Mouse (Mus musculus) liver, postnatal 0 days (tissue): ENCODE measurements around the gene Megf9. TPM values are rescaled to one million over a fixed set of nuclear protein-coding genes. Genes with fewer than 3 reads are reported as not detected.

Experiments
- ATAC-seq: fragments of 200-750 bp; cut with Nextera tagmentation; 2 replicates; pipeline ENCODE4 v1.8.0; 2017; ENCODE audit warnings: mild to moderate bottlenecking, moderate library complexity
- DNase-seq: peaks from one replicate; pipeline ENCODE4 v3.0.0-alpha.2; 2016
- H3K27ac ChIP-seq: fragments of 300-500 bp; sonication (generic); 2 replicates; pipeline ENCODE4 v1.5.1; 2014; ENCODE audit warnings: antibody characterized with exemption, moderate library complexity, mild to moderate bottlenecking, low read depth
- H3K27me3 ChIP-seq: fragments of 300-500 bp; sonication (generic); 2 replicates; pipeline ENCODE4 v1.6.1; 2014; ENCODE audit warnings: low read length, control low read depth, mixed read lengths; ENCODE audit not compliant: insufficient read depth
- H3K36me3 ChIP-seq: fragments of 300-500 bp; sonication (generic); replicated peaks from 2 replicates; pipeline ENCODE4 v1.6.1; 2014; ENCODE audit warnings: mild to moderate bottlenecking, control low read depth, low read length, moderate library complexity, mixed read lengths; ENCODE audit not compliant: insufficient read depth
- H3K4me1 ChIP-seq: fragments of 300-500 bp; sonication (generic); 2 replicates; pipeline ENCODE4 v1.6.1; 2014; ENCODE audit warnings: antibody characterized with exemption, mild to moderate bottlenecking, control low read depth; ENCODE audit not compliant: insufficient read depth
- H3K4me2 ChIP-seq: fragments of 300-500 bp; sonication (generic); 2 replicates; pipeline ENCODE4 v1.6.1; 2014; ENCODE audit warnings: low read depth, mild to moderate bottlenecking, low read length, moderate library complexity, mixed read lengths
- H3K4me3 ChIP-seq: fragments of 300-500 bp; sonication (generic); 2 replicates; pipeline ENCODE4 v1.5.1; 2014; ENCODE audit warnings: low read depth, low read length
- H3K9ac ChIP-seq: fragments of 300-500 bp; sonication (generic); replicated peaks from 2 replicates; pipeline ENCODE4 v1.6.1; 2014; ENCODE audit warnings: mild to moderate bottlenecking, moderate library complexity
- H3K9me3 ChIP-seq: fragments of 300-500 bp; sonication (generic); 2 replicates; pipeline ENCODE4 v1.6.1; 2016; ENCODE audit warnings: mild to moderate bottlenecking, control low read depth, low read length, mixed read lengths
- CTCF ChIP-seq: sonication (generic); IDR thresholded peaks from 2 replicates; pipeline ENCODE4 v1.5.1; 2016; ENCODE audit warnings: antibody characterized with exemption, low read depth
- EP300 ChIP-seq: IDR thresholded peaks from 2 replicates; pipeline ENCODE4 v1.6.1; 2016; ENCODE audit warnings: antibody characterized with exemption, low read depth, mild to moderate bottlenecking
- WGBS: fragments of 180-500 bp; shearing (Covaris S2); extraction: QIAGEN DNeasy Blood & Tissue Kit; methylation state at CpG from one replicate; pipeline ENCODE4 v1.1.7; 2014; ENCODE audit not compliant: insufficient replicate concordance; 5-methylcytosine and 5-hydroxymethylcytosine counted together
- polyA plus RNA-seq: library from polyadenylated mRNA; unstranded; fragments of >200 nt; fragmentation: Nextera tagmentation; extraction: Ambion mirVana; gene quantifications from 2 replicates; pipeline ENCODE4 v1.2.1, GENCODE M21; 2015

Gene Megf9
- polyA plus RNA-seq, 1 experiment from 2014 or later, result 9.4 TPM

- Histone ChIP-seq H3K27me3 (no peaks in the 10 kb centered on the region), H3K9ac (no peak overlapping the region), H3K9me3 (no peaks in the 10 kb centered on the region), H3K27ac (no peak overlapping the region), H3K4me1 (no peaks in the 10 kb centered on the region), H3K4me2 (no peak overlapping the region), H3K36me3 (0 out of 2 replicates have a peak, but pooled peaks cover 4% of the 10 kb centered on the region), H3K4me3 (no peak overlapping the region)
- DNase-seq (no peak), ATAC-seq (no peak)
- 88% methylated on average over 5 of the region's 5 CpGs for WGBS
- no peak for TF ChIP-seq CTCF
- TF ChIP-seq EP300, result no peak
These were observed 148.6 kb downstream of the Megf9 start for GRCm38 (mm10) chr4:70386206-70386605.

- ATAC-seq (no peak), DNase-seq (no peak)
- H3K4me3 ChIP-seq, result no peak overlapping the region
- H3K27me3 ChIP-seq, result no peaks in the 10 kb centered on the region
- TF ChIP-seq EP300 (no peak), CTCF (no peak)
- no peak overlapping the region for H3K4me2 ChIP-seq
- H3K36me3 ChIP-seq, result no peaks in the 10 kb centered on the region
- 83% methylated on average over 4 of the region's 4 CpGs for WGBS
- H3K4me1 ChIP-seq, result no peaks in the 10 kb centered on the region
- no peak overlapping the region for H3K9ac ChIP-seq
- H3K9me3 ChIP-seq, result no peaks in the 10 kb centered on the region
- no peak overlapping the region for H3K27ac ChIP-seq
These were observed 157.4 kb downstream of the Megf9 start for GRCm38 (mm10) chr4:70377359-70377758.

Other genes starting within 250 kb of the Megf9 start
- 3.3 and 3.4 TPM in 2 replicates for gene Cdk5rap2, start 124.6 kb downstream of the Megf9 start, polyA plus RNA-seq